Mouse (Mus musculus): ENCODE data around the gene Txndc12.
A peak's percentile ranks its signal among the peaks of the same experiment; 100 is the strongest.

The Txndc12 gene

GRCm38 (mm10) chr4:108845824-108846569 lies 11.6 kb downstream of the Txndc12 start:
- no peak for DNase-seq (ENCODE audit: low spot score)

- DNase-seq (ENCODE audit: low spot score): peak; percentile 64
Measured at GRCm38 (mm10) chr4:108847715-108848504, 13.5 kb downstream of the Txndc12 start, which contains the start of gene Kti12. Gene Kti12 (plus strand): TSS chr4:108847785.

GRCm38 (mm10) chr4:108848505-108848848 lies 14.1 kb downstream of the Txndc12 start, which contains the start of gene A730015C16Rik:
Gene A730015C16Rik (minus strand): TSS chr4:108848619.
- DNase-seq (ENCODE audit: low spot score): no peak

GRCm38 (mm10) chr4:108866806-108867205 lies 32.4 kb downstream of the Txndc12 start:
- DNase-seq (ENCODE audit: low spot score): no peak

- peak; percentile 57 for DNase-seq (ENCODE audit: low spot score)
Measured at GRCm38 (mm10) chr4:108869730-108870374, 35.5 kb downstream of the Txndc12 start.

GRCm38 (mm10) chr4:108873746-108874145 lies 39.3 kb downstream of the Txndc12 start:
- no peak for DNase-seq (ENCODE audit: low spot score)

- DNase-seq (ENCODE audit: low spot score): no peak
Measured at GRCm38 (mm10) chr4:108877901-108878300, 43.5 kb downstream of the Txndc12 start.

- DNase-seq (ENCODE audit: low spot score): peak; percentile 54
Measured at GRCm38 (mm10) chr4:108878963-108879822, 44.8 kb downstream of the Txndc12 start, which contains the start of gene Rab3b. Gene Rab3b (plus strand): TSS chr4:108879063.

- no peak for DNase-seq (ENCODE audit: low spot score)
Measured at GRCm38 (mm10) chr4:108883815-108884214, 49.4 kb downstream of the Txndc12 start.

GRCm38 (mm10) chr4:108887456-108887855 lies 53.1 kb downstream of the Txndc12 start:
- DNase-seq (ENCODE audit: low spot score): no peak

GRCm38 (mm10) chr4:108890876-108891275 lies 56.5 kb downstream of the Txndc12 start:
- DNase-seq (ENCODE audit: low spot score): no peak

- DNase-seq (ENCODE audit: low spot score): no peak
Measured at GRCm38 (mm10) chr4:108900421-108900820, 66.0 kb downstream of the Txndc12 start.

GRCm38 (mm10) chr4:108902886-108903285 lies 68.5 kb downstream of the Txndc12 start:
- DNase-seq (ENCODE audit: low spot score): no peak

- DNase-seq (ENCODE audit: low spot score): no peak
Measured at GRCm38 (mm10) chr4:108903346-108903745, 68.9 kb downstream of the Txndc12 start.

GRCm38 (mm10) chr4:108904076-108904475 lies 69.7 kb downstream of the Txndc12 start:
- no peak for DNase-seq (ENCODE audit: low spot score)

- DNase-seq (ENCODE audit: low spot score): no peak
Measured at GRCm38 (mm10) chr4:108904790-108905189, 70.4 kb downstream of the Txndc12 start.

- no peak for DNase-seq (ENCODE audit: low spot score)
Measured at GRCm38 (mm10) chr4:108905859-108906258, 71.5 kb downstream of the Txndc12 start.

GRCm38 (mm10) chr4:108907475-108907874 lies 73.1 kb downstream of the Txndc12 start:
- no peak for DNase-seq (ENCODE audit: low spot score)

GRCm38 (mm10) chr4:108909872-108910425 lies 75.5 kb downstream of the Txndc12 start:
- DNase-seq (ENCODE audit: low spot score): no peak
